Mouse (Mus musculus) liver, embryonic 13.5 days (tissue): ENCODE measurements at regions not wholly inside any gene's neighbourhood (a gene's known extent, or its start where the extent isn't known, plus 50 kb on each side); places are given as distances from the start of the nearest gene placed in this dataset.
"Not testable (repeated sequence)": the region's sequence is repeated elsewhere in the genome, so short reads cannot be mapped to it uniquely, and the experiment has no call there.

Source experiments
- ATAC-seq: fragments of 200-750 bp; cut with Nextera tagmentation; 2 replicates; pipeline ENCODE4 v1.8.0; 2017; ENCODE audit warnings: low read depth, mild to moderate bottlenecking, moderate number of reproducible peaks, moderate library complexity
- DNase-seq: peaks from one replicate; pipeline ENCODE4 v3.0.0; 2022
- H3K27ac ChIP-seq: fragments of 300-500 bp; sonication (generic); 2 replicates; pipeline ENCODE4 v1.5.1; 2015; ENCODE audit warnings: moderate library complexity, mild to moderate bottlenecking, inconsistent platforms
- H3K27me3 ChIP-seq: fragments of 300-500 bp; sonication (generic); 2 replicates; pipeline ENCODE4 v1.6.1; 2015; ENCODE audit warnings: mild to moderate bottlenecking, inconsistent platforms
- H3K36me3 ChIP-seq: fragments of 300-500 bp; sonication (generic); 2 replicates; pipeline ENCODE4 v1.6.1; 2015; ENCODE audit warnings: mild to moderate bottlenecking, inconsistent platforms
- H3K4me1 ChIP-seq: fragments of 300-500 bp; sonication (generic); replicated peaks from 2 replicates; pipeline ENCODE4 v1.6.1; 2015; ENCODE audit warnings: inconsistent platforms
- H3K4me2 ChIP-seq: fragments of 300-500 bp; sonication (generic); 2 replicates; pipeline ENCODE4 v1.6.1; 2015; ENCODE audit warnings: inconsistent platforms, mild to moderate bottlenecking, moderate library complexity
- H3K4me3 ChIP-seq: fragments of 300-500 bp; sonication (generic); replicated peaks from 2 replicates; pipeline ENCODE4 v1.5.1; 2015; ENCODE audit warnings: mild to moderate bottlenecking, inconsistent platforms
- H3K9ac ChIP-seq: fragments of 300-500 bp; sonication (generic); 2 replicates; pipeline ENCODE4 v1.6.1; 2015; ENCODE audit warnings: mild to moderate bottlenecking, inconsistent platforms
- H3K9me3 ChIP-seq: fragments of 300-500 bp; sonication (generic); replicated peaks from 2 replicates; pipeline ENCODE4 v1.6.1; 2016; ENCODE audit warnings: inconsistent platforms
- WGBS: fragments of 180-500 bp; shearing (Covaris S2); methylation state at CpG from one replicate; pipeline ENCODE4 v1.1.7; 2015; ENCODE audit not compliant: insufficient replicate concordance; 5-methylcytosine and 5-hydroxymethylcytosine counted together

- not testable (repeated sequence) for H3K4me3 ChIP-seq, H3K9ac ChIP-seq, H3K4me2 ChIP-seq, H3K9me3 ChIP-seq, ATAC-seq, H3K36me3 ChIP-seq, H3K27me3 ChIP-seq, DNase-seq, H3K27ac ChIP-seq, H3K4me1 ChIP-seq
- 63% methylated on average over 2 of the region's 2 CpGs for WGBS
Measured at GRCm38 (mm10) chr10:22556401-22556800, 88.4 kb upstream of the Slc2a12 start.

- ATAC-seq, H3K9ac ChIP-seq, DNase-seq, H3K4me3 ChIP-seq, H3K27ac ChIP-seq, H3K9me3 ChIP-seq, H3K36me3 ChIP-seq, H3K4me2 ChIP-seq, H3K27me3 ChIP-seq, H3K4me1 ChIP-seq: not testable (repeated sequence)
- 66% methylated on average over 16 of the region's 16 CpGs for WGBS
Measured at GRCm38 (mm10) chr10:22569250-22570010, 75.4 kb upstream of the Slc2a12 start.

GRCm38 (mm10) chr10:22574048-22574447 is 70.8 kb upstream of the Slc2a12 start:
- H3K27me3 ChIP-seq, H3K27ac ChIP-seq, H3K4me1 ChIP-seq, H3K4me2 ChIP-seq, H3K9ac ChIP-seq, ATAC-seq, H3K36me3 ChIP-seq, DNase-seq, H3K9me3 ChIP-seq, H3K4me3 ChIP-seq: not testable (repeated sequence)
- 73% methylated on average over 4 of the region's 4 CpGs for WGBS

DNA sequence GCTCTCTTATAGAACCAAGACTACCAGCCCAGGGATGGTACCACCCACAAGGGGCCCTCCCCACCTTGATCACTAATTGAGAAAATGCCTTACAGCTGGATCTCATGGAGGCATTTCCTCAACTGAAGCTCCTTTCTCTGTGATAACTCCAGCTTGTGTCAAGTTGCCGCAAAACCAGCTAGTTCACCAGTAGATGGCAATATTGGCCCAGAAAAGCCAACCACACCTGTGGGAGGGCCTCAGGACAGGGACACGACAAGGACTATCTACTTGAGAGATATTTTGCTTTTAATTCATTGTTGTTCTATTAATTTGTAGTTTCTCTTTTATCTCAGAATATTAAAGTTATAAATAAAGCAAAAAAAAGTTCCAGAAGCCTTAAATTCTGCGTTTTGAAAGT is 65.4 kb upstream of the Slc2a12 start:
- 15% methylated on average over 3 of the region's 3 CpGs for WGBS
- H3K4me1 ChIP-seq, H3K4me3 ChIP-seq, H3K9ac ChIP-seq, ATAC-seq, H3K27ac ChIP-seq, H3K36me3 ChIP-seq, H3K27me3 ChIP-seq, H3K4me2 ChIP-seq, H3K9me3 ChIP-seq: not testable (repeated sequence)
- DNase-seq, result peak; percentile 53

DNA sequence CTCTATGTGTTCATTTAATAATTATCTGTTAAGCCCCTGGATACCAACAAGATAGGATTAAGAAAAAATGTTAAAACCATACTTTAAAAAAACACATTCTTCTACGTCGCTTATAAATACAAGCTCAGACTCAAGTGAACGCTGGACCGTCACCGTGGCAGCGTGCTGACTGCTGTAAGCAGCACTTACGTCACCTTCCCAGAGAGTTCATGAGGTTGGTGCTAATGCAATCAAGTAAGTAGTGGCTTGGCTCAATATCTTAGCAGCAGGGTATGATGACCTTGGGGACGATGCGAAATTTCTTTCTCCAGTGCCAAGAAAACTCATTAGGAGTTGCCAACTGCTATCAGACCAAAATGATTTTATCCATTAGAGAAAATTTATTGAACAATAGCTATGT is 63.5 kb upstream of the Slc2a12 start:
- H3K9ac ChIP-seq, H3K9me3 ChIP-seq, H3K27ac ChIP-seq, H3K36me3 ChIP-seq, H3K4me1 ChIP-seq, H3K27me3 ChIP-seq, DNase-seq, H3K4me3 ChIP-seq, ATAC-seq, H3K4me2 ChIP-seq: not testable (repeated sequence)
- WGBS, result 79% methylated on average over 9 of the region's 9 CpGs

DNA sequence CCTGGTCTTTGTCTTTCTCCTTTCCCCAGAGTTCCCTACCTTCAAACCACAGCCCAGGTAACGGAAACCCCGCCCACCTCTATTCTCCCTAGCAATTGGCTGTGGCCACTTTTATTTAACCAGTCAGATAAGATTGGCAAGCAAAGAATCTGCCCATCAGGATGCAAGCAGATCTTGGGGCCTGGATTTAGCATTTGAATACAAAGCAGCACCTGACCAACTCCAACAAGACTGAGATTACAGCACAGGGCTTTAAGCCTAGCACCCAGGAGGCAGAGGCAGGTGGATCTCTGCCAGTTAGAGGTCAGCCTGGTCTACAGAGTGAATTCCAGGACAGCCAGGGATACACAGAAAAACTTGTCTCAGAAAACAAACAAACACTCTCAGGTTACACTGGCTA is 61.5 kb upstream of the Slc2a12 start:
- H3K4me3 ChIP-seq, H3K4me2 ChIP-seq, H3K27me3 ChIP-seq, H3K9me3 ChIP-seq, ATAC-seq, H3K9ac ChIP-seq, H3K4me1 ChIP-seq, H3K27ac ChIP-seq, DNase-seq, H3K36me3 ChIP-seq: not testable (repeated sequence)
- 59% methylated on average over 2 of the region's 2 CpGs for WGBS

DNA sequence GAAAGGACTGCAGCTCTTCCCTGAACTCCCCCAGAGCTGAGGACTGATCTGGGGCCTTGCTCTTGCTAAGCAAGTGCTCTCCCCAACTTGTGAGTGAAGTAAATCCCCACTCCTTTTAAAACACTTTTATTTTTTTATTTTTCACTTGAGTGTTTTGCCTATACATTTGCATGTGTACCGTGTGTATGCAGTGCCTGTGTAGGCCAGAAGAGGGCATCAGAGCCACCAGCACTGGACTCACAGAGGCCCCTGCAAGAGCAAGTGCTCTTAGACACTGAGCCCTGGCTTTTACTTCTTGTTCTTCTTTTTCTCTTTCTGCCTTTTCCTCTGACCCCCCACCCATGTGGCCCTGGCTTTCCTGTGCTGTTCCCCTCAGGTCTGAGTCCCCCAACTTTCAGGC is 56.2 kb upstream of the Slc2a12 start:
- not testable (repeated sequence) for H3K27me3 ChIP-seq, H3K4me3 ChIP-seq, H3K4me2 ChIP-seq, H3K36me3 ChIP-seq, H3K9me3 ChIP-seq, DNase-seq, ATAC-seq, H3K9ac ChIP-seq, H3K4me1 ChIP-seq, H3K27ac ChIP-seq
- 86% methylated on average over 1 of the region's 1 CpGs for WGBS

DNA sequence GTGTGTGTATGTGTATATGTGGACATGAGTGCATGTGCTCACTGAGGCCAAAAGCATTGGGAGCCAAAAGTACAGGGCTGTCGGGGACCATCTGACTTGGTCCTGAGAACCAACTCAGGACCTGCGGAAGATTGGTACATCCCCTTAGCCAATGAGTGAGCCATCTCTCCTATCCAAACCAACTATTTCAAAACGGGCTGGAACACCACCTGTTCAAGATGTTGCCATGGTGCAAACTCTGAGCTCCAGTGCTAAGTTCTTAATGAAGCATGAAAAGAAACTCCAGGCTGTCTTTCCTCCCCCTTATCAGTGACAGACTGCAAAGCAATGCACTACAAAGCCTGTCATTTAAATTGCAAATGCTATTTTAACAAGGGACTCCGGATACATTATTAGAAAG is 53.1 kb upstream of the Slc2a12 start:
- DNase-seq, H3K9ac ChIP-seq, H3K27ac ChIP-seq, H3K27me3 ChIP-seq, ATAC-seq, H3K4me3 ChIP-seq, H3K4me1 ChIP-seq, H3K36me3 ChIP-seq, H3K4me2 ChIP-seq, H3K9me3 ChIP-seq: not testable (repeated sequence)
- WGBS, result 44% methylated on average over 4 of the region's 4 CpGs

DNA sequence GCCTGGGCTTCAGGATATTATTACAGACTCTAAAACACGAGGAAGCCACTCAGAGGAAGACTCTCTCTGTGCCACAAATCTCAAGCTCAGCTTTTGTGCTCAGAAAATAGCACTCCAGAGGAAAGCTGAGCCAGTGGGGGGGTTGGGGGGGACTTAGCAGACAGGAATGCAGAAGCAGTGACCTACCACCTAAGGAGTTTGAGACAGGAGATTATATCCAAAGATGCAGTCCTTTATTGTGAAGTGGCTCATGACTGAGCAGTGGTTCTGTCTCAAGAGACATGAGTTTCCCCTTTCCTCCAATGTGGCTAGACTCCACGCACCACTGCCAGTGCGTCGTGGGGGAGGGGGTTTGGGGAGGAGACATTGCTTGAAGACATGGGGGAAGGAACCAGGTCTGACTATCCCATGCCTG is 52.6 kb upstream of the Slc2a12 start:
- not testable (repeated sequence) for H3K36me3 ChIP-seq, H3K4me2 ChIP-seq, H3K4me1 ChIP-seq, ATAC-seq, H3K27me3 ChIP-seq, DNase-seq, H3K9me3 ChIP-seq, H3K9ac ChIP-seq, H3K4me3 ChIP-seq, H3K27ac ChIP-seq
- 25% methylated on average over 4 of the region's 4 CpGs for whole genome bisulfite sequencing

DNA sequence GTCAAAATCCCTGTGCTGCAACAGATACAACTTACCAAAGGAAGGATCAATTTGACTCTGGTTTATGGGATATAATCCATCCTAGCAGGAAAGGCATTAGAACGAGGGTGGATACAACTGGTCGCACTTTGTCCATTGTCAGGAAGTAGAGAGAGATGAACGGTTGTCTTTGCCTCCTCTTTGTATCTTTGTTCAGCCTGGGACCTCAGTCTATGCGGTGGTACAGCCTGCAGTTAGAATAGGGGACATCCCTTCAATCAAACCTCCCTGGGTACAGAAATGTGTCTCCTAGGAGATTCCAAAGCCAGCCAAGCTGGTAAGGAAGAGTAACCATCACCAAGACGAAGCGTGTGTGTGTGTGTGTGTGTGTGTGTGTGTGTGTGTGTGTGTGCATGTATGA is 52.1 kb upstream of the Slc2a12 start:
- WGBS, result 73% methylated on average over 6 of the region's 6 CpGs
- DNase-seq, H3K9ac ChIP-seq: not testable (repeated sequence)

More for the DNA sequence above, 52.1 kb upstream of the Slc2a12 start:
- not testable (repeated sequence) for H3K27ac ChIP-seq, ATAC-seq, H3K4me1 ChIP-seq, H3K4me3 ChIP-seq, H3K27me3 ChIP-seq, H3K9me3 ChIP-seq, H3K4me2 ChIP-seq, H3K36me3 ChIP-seq
